Mouse (Mus musculus) erythroblast, embryonic 14.5 days (primary cell): ENCODE results near the gene Fancd2os.

ENCODE experiments used
- GATA1 ChIP-seq: IDR thresholded peaks from 2 replicates; pipeline ENCODE4 v1.6.1; 2012; ENCODE audit warnings: low read length, inconsistent platforms, mixed read lengths
- TAL1 ChIP-seq: IDR thresholded peaks from 3 replicates; pipeline ENCODE4 v1.6.1; 2012; ENCODE audit warnings: low read length, inconsistent platforms, mixed read lengths

DNA sequence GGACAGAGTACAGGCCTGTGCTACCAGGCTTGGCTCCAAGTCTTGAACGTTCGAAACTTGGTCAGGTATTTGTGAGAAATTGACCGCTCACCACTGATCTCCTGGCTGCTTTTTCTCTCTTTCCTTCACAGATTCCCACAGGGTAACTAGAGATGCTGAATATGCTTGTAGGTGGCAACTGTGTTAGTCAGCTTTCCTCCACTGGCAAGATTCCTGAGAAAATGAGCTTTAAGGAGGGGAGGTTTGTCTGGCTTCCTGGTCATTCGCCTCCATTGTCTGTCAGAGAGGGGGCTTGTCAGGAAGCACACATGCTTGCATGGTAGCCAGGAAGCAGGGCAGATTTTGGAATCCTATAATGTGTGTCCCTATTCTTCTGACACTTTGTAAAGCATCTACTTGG lies 17.5 kb downstream of the Fancd2os start:
- TF ChIP-seq GATA1 = no peak
- no peak for TF ChIP-seq TAL1
